10 mouse cellular contexts compared by ENCODE assay signal in genomic region chr1:138345992-138346391, GRCm38 (mm10).
DNase-seq lines count a peak whose midpoint lies in the region; ATAC-seq and TF ChIP-seq lines count a peak whose summit lies in the region.
"Had no signal": no experiment of that assay in that cellular context is flagged by ENCODE, and none has a peak within 500 bp of the region (broad histone marks: within the 10 kb centered on the region; RNA-seq: fewer than 3 reads in every experiment).

No protein-coding gene starts in this region.

- no peak for DNase-seq in left cerebral cortex, adult 2 months (ENCODE audit: extremely low spot score in 1 of 2, low spot score in 2 of 2)
- DNase-seq in left cerebral cortex, adult 11 months (ENCODE audit: low spot score) = no peak
- no peak for DNase-seq in thymus, postnatal 14 days
- DNase-seq in lung, adult 18-20 months = no peak
- no peak for DNase-seq in gastrocnemius, adult 18-20 months (ENCODE audit: low spot score)
- DNase-seq: lung, embryonic 14.5 days had no signal

- H3K4me1 ChIP-seq in forebrain, embryonic 16.5 days (replicated peaks; ENCODE audit: control insufficient read depth, insufficient read depth, low read length) = peaks cover 12% of the 10 kb centered on the region; the same call in 1 of the 2 replicates
- H3K4me1 ChIP-seq in limb, embryonic 15.5 days = no peaks in the 10 kb centered on the region

- WGBS in forebrain, embryonic 16.5 days = 2% methylated on average over 10 of the region's 10 CpGs
- WGBS in limb, embryonic 15.5 days = 29% methylated on average over 10 of the region's 10 CpGs

- H3K9ac ChIP-seq in forebrain, embryonic 16.5 days (replicated peaks; ENCODE audit: low read depth, low read length) = peak overlapping the region; percentile 50
- H3K9ac ChIP-seq in limb, embryonic 15.5 days = no peak overlapping the region
- H3K9ac ChIP-seq: lung, embryonic 14.5 days had no signal

- H3K27ac ChIP-seq in left cerebral cortex, adult 2 months = no peak overlapping the region; the same call in 1 of the 2 replicates
- H3K27ac ChIP-seq in forebrain, embryonic 16.5 days (ENCODE audit: low read length) = peak overlapping the region; percentile 41; the same call in 1 of the 2 replicates
- H3K27ac ChIP-seq in limb, embryonic 15.5 days = no peak overlapping the region
- H3K27ac ChIP-seq: stomach, postnatal 0 days had no signal

- H3K36me3 ChIP-seq in forebrain, embryonic 16.5 days (ENCODE audit: control insufficient read depth, insufficient read depth) = no peaks in the 10 kb centered on the region
- H3K36me3 ChIP-seq in limb, embryonic 15.5 days = no peaks in the 10 kb centered on the region

- peak overlapping the region; percentile 6 for H3K4me3 ChIP-seq in left cerebral cortex, adult 2 months
- H3K4me3 ChIP-seq in forebrain, embryonic 16.5 days (replicated peaks; ENCODE audit: low read length) = peak overlapping the region; percentile 30
- H3K4me3 ChIP-seq in limb, embryonic 15.5 days = no peak overlapping the region
- H3K4me3 ChIP-seq: erythroblast, embryonic 14.5 days had no signal

- TF ChIP-seq CTCF in left cerebral cortex, adult 2 months (IDR thresholded peaks at IDR 0.05) = no peak

- peak; percentile 94 for ATAC-seq in forebrain, embryonic 16.5 days
- no peak for ATAC-seq in limb, embryonic 15.5 days (ENCODE audit: insufficient number of reproducible peaks, low FRiP score, low TSS enrichment, low read depth)

- intact Hi-C loops in left cerebral cortex, adult 2 months (cut with DNase I) = loop anchor here (5.0 kb wide), 1 partner anchor 151 kb away; no protein-coding TSS in a partner anchor

- no peaks in the 10 kb centered on the region for H3K9me3 ChIP-seq in forebrain, embryonic 16.5 days (ENCODE audit: control insufficient read depth, low read length)
- no peaks in the 10 kb centered on the region for H3K9me3 ChIP-seq in limb, embryonic 15.5 days

- H3K4me2 ChIP-seq in forebrain, embryonic 16.5 days (ENCODE audit: low read length) = peak overlapping the region; percentile 47
- 0 out of 2 replicates have a peak overlapping the region, but pooled peaks have one; percentile 12 for H3K4me2 ChIP-seq in limb, embryonic 15.5 days
- H3K4me2 ChIP-seq: lung, embryonic 14.5 days had no signal

- no peaks in the 10 kb centered on the region for H3K27me3 ChIP-seq in forebrain, embryonic 16.5 days (replicated peaks; ENCODE audit: control insufficient read depth, insufficient read depth, low read length)
- H3K27me3 ChIP-seq in limb, embryonic 15.5 days = no peaks in the 10 kb centered on the region
